Mouse (Mus musculus) embryo, embryonic 9.5 days (tissue): Measurements from ENCODE around the gene Tmem236.
"Not testable (repeated sequence)": the region's sequence is repeated elsewhere in the genome, so short reads cannot be mapped to it uniquely, and the experiment has no call there.

ENCODE experiments used
- DNase-seq: peaks from one replicate; pipeline ENCODE4 v3.0.0-alpha.2; 2017; ENCODE audit errors: extremely low spot score

The Tmem236 gene

GRCm38 (mm10) chr2:14191601-14192000, 17.3 kb downstream of the Tmem236 start:
- DNase-seq: no peak

DNA sequence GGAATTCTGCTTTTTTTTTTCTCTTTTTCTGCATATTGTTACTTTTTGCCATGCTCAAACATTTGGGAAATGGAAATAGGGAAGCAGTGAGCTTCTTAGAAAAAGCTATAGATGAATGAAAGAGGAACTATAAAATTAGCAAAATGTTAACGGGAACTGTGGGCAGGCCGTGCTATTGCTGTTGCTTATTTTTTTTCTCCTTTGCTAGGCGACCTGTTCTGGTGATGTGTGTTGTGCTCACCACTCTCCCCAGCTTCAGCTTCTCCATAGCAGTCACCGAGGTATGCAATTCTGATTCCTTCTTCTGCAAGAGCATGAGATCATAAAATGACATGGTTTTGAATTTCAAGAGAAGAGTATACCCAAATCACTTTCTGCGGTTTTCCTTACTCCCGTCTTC, 17.7 kb downstream of the Tmem236 start:
- no peak for DNase-seq

GRCm38 (mm10) chr2:14198325-14198903, 24.1 kb downstream of the Tmem236 start:
- not testable (repeated sequence) for DNase-seq

DNA sequence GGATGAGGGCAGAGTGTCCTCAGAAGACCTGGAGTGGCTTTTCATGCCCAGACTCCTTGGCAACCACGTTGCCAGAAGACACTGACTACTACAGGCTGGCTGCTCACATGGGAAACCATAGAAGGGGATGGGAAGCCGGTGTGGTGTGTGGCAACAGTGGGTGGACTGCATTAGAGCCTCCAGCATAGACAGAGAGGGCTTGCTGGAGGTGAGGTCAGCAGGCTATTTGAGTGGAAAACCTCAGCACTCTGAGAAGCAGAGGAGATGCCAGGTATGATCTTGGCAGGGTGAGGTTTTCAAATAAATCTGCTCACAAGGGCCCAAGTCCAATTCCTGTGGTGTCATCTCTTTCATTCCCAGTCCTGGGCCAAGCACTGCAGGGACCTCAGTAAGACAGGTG, 25.3 kb downstream of the Tmem236 start:
- no peak for DNase-seq

- not testable (repeated sequence) for DNase-seq
These were observed 26.6 kb downstream of the Tmem236 start for GRCm38 (mm10) chr2:14200879-14201445.

GRCm38 (mm10) chr2:14204308-14204707, 30.0 kb downstream of the Tmem236 start:
- DNase-seq: no peak

DNA sequence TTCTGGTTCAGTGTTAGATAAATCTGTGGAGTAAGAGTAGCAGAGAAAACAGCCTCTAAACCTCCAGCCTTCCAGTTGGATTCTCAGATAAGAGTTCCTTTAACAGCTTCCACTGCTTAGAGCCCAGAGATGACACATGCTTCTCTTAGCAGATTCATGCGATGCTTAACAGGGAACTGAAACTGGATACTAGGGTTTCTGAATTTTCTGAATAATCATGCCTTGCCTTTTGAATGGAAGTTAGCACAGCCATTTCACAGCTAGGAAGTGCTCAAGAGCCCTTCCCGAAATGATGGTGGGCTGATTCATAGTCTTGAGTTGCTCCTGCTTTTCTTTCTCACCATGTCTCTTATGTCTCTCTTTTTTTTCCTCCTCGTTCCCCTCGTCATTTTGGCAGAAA, 32.5 kb downstream of the Tmem236 start:
- no peak for DNase-seq

- no peak for DNase-seq
These were observed 36.4 kb downstream of the Tmem236 start for GRCm38 (mm10) chr2:14210731-14211130.

DNA sequence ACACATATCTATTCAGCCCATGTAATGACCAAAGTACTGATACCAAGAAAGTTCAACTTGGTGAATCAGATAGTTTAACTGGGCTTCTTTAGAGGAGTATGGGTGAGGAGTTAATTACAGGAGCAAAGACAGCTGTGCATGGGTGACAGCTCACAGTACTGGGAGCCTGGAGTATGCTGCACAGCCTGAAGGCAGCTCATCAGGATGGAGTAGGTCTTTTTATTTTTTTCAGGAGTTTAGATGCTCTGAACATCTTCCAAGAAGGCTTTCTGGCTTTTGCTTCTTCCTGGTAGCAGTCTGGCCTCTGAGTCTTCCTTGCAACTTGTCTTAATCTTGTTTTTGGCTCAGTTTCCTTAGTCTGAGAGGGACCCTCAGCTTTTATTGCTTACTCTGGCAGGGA, 37.3 kb downstream of the Tmem236 start:
- DNase-seq: no peak

- peak; percentile 8 for DNase-seq
These were observed 40.4 kb downstream of the Tmem236 start for GRCm38 (mm10) chr2:14214764-14215163.

DNA sequence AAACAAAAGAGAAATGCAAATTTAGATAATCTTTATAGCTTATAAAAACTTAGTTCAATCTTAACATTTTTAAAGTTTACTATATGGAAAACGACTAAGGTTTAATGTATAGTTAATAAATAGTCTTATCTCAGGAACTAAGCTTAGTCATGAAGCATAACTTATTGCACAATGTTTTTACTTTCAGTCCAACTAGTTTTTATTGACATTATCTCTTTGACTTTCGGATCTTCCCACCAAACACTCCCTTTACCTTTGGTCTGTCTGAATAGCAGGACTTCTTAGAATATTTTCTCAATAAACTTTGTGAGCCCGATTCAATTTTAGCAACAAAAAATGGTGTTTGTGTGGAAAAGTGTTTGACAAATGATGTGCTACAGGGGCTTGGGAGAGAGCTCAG, 42.3 kb downstream of the Tmem236 start:
- DNase-seq: no peak

DNA sequence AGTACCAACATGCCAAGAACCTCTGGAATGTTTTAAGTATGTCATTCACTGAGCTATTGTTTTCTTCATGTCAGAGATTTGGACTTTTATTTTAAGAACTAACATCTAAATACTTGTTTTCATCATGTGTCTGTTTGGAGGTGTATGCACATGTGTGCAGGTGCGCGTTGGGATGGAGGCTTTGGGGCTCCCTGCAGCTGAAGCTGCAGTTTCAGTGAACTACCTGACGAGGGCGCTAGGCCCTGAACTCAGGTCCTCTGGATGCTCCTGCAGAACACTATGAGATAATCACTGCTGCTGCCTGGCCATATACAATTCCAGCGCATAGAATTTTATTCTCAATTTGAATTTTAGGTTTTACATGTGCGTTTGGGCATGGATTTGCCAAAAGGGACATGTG, 43.8 kb downstream of the Tmem236 start:
- DNase-seq: no peak

- no peak for DNase-seq
These were observed 50.1 kb downstream of the Tmem236 start for GRCm38 (mm10) chr2:14224387-14224786.

DNA sequence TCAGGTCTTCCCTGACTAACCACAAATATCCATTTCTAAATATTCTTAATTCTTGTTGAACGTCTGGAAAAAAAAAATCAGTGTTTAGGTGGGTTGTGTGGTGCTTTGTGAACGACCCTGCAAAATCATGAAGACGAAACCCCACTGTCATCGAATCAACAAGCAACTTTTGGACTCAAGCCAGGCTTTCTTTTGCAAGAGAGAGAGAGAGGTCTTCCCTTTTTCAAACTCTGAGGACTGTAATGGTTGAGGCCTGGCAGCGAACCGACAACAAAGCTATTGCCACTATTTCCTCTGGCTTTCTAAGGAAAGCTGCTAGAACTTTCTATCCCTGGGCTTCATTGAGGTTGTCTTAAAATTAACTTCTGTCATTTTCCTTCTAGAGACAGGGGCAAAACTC, 54.2 kb downstream of the Tmem236 start:
- no peak for DNase-seq

GRCm38 (mm10) chr2:14229149-14229548, 54.8 kb downstream of the Tmem236 start, which contains the start of gene Mrc1:
TSS of gene Mrc1 (plus strand) at chr2:14229392.
- DNase-seq: no peak

GRCm38 (mm10) chr2:14229979-14230378, 55.7 kb downstream of the Tmem236 start:
- no peak for DNase-seq

DNA sequence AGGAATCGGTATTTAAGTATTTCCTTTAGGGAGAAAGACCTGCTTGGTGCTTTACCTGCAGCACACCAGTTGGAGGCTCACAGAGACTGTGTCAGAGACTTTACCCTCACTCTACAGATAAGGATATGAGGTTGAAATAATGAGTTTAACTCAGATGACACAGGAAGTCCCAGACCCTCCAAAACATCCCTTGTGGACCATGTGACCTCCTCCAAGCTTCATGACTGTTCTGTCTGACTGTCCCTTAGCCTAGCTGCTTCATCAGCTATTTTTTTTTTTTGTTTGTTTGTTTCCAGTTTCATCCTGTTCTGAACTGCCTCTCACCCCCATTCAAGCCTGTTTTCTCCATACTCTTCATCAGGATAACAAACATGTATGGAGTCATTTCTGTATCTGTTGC, 58.6 kb downstream of the Tmem236 start:
- DNase-seq: no peak

DNA sequence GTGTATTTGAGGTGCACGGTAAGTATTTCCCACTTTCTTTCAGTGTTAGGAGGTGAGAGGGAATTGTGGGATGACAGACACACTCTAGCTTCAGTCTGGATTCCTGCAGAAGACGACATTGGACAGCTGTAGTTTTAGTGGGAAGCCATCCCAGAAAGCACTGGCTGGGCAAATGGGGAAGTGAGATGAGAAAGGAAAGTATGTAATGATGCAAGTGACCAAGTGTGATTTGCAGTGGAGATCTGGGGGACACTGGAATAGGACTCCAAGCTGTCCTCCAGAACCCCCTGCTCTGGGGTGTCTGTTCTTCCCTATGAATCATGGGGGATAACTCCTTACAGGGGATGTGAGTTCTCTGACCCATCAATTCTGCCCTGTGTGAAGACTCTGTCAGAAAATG, 59.7 kb downstream of the Tmem236 start:
- no peak for DNase-seq

- DNase-seq: no peak
These were observed 61.0 kb downstream of the Tmem236 start for GRCm38 (mm10) chr2:14235319-14235718.

- DNase-seq: no peak
These were observed 62.6 kb downstream of the Tmem236 start for GRCm38 (mm10) chr2:14236920-14237319.

DNA sequence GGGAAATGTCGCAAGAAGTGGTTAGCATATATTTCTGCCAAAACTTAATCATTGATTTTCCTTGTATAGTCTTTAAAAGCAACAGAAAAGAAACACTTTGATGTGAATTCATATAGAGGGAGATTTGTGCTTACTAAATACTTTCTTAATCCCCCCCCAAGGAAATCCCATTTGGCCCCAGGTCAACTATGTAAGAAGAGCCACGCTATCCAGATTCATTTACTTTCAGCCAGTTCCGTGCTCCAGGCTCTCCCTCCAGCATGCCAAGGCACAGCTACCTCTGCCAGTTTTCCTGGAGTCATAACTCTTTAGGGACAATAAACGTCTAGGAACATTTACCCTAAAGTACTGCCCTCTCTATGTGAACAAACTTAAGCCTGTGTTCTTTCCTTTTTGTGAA, 63.4 kb downstream of the Tmem236 start:
- DNase-seq: no peak

DNA sequence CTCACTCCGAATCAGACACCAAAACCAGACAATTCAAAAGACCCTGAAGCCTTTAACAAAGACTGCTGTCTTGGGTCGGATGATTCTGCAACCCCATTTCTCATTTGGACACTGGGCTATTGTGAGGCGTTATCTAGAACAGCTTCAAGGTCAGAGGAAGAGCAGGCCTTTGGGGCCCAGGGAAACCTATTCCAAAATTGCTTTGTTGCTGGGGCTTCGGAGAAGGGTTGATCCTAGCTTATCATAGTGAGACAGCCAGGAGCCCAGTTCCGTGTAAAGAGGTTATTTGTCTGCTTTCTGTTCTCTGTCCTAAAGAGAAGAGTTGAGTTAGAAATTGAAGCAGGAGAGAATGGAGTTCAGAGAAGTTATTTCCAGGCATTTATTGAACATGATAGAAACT, 64.8 kb downstream of the Tmem236 start:
- no peak for DNase-seq

GRCm38 (mm10) chr2:14244157-14244556, 69.8 kb downstream of the Tmem236 start:
- DNase-seq: no peak

DNA sequence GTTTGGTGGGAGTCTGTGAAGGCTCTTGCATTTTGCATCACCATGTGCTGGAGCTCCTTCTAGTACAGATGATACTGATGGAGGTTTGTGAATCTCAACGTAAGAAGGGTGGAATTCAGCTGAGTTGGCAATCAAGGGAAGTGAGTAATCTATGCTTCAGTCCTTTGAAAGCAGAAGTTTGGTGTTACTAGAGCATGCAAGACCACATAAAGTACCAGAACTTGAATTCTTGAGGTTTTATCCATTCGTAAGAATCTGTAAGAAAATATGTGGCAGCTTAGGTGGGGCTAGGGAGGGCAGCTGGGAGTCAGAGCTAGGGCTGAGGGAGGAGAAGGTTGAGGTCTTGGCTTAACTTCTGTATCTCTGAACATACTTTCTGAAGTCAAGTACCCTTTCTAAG, 70.3 kb downstream of the Tmem236 start:
- DNase-seq: no peak
